Mouse (Mus musculus) left cerebral cortex, postnatal 14 days (tissue): ENCODE data around the gene Rnf220. TPM values are rescaled to one million over a fixed set of nuclear protein-coding genes. Genes with fewer than 3 reads are reported as not detected.
"Not testable (repeated sequence)": the region's sequence is repeated elsewhere in the genome, so short reads cannot be mapped to it uniquely, and the experiment has no call there.

ENCODE experiments used
- DNase-seq, 2 experiments: peaks; one replicate each; pipeline ENCODE4 v3.0.0; 2021 to 2022; ENCODE audit warnings: low spot score in 2 of 2, mixed read lengths in 1 of 2
- intact Hi-C: fragments of 180-260 bp; cut with DNase I; formaldehyde crosslinking; loops from one replicate; pipeline ENCODE4 v1.15.1; 2025
- total RNA-seq, 2 experiments: library from RNA; stranded (reverse); gene quantifications; 2 replicates each; pipeline ENCODE4 v1.2.3; 2021

Rnf220 gene
- total RNA-seq, 2 experiments from 2014 or later, result 138 to 151 TPM

- intact Hi-C loops, result no loop called here
- no peak for DNase-seq
Measured at GRCm38 (mm10) chr4:117261222-117261621, 235.6 kb downstream of the Rnf220 start.

DNA sequence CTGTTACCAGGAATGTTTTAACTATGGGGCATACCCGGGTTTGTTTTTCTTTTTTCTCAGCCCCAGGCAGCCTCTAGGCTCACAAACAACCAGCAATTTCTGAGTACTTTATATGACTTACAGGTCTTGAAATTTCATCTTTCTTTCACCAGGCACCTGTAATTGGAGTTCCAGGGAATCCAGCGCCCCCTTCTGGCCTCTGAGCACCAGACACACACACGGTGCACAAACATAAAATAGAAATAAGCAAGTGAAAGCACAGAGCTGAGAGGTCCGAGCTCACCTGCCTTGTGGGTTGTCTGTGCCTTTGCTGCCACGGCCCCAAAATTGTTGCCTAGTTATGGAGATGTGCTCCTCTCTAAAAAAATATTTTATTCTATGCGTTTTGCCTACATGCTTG lies 236.9 kb downstream of the Rnf220 start:
- DNase-seq, intact Hi-C loops: not testable (repeated sequence)

DNA sequence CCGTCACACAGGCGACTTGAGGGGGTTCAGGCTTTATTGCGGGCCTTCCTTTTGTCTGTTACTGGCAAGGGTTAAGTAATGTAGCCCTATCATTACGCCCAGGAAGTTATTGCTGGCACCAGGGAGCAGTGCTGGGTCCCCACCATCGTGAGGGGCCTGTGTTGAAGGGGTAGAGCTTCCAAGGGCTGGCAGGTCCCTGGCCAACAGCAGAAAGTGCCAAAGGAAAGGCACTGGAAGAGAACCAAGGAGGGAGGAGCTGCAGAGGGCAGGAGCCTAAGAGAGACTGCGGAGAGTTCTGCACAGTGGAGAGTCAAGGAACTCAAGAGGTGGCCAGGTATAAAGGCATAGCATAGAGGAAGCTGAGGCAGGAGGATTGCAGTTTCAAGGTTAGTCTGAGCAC lies 242.2 kb downstream of the Rnf220 start:
- DNase-seq, result no peak
- intact Hi-C loops, result no loop called here

- intact Hi-C loops, result no loop called here
- no peak for DNase-seq
Measured at GRCm38 (mm10) chr4:117254017-117254627, 242.7 kb downstream of the Rnf220 start.

GRCm38 (mm10) chr4:117253218-117254016 lies 243.4 kb downstream of the Rnf220 start:
- intact Hi-C loops, result no loop called here
- no peak for DNase-seq

- no peak for DNase-seq
- intact Hi-C loops, result no loop called here
Measured at GRCm38 (mm10) chr4:117252755-117253154, 244.1 kb downstream of the Rnf220 start.

DNA sequence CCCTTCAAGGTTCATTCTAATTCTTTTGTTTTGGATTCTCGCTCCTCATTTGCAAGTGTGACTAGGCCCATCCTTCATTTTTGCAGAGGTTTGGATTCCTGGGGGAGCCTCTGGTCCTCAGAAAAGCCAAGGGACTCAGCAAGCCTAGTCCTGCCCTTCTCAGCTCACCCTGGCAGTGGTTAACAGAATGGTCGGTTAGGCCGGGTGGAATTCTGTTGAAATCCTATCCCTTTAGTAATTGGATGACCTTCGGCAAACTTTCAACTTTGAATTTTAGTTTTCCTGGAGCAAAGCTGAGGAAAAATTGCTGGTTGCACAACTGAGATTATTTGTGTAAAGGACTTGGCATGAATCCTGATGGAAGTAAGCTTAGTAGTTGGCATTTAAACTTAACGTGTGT lies 244.5 kb downstream of the Rnf220 start:
- intact Hi-C loops, result no loop called here
- DNase-seq, result no peak

DNA sequence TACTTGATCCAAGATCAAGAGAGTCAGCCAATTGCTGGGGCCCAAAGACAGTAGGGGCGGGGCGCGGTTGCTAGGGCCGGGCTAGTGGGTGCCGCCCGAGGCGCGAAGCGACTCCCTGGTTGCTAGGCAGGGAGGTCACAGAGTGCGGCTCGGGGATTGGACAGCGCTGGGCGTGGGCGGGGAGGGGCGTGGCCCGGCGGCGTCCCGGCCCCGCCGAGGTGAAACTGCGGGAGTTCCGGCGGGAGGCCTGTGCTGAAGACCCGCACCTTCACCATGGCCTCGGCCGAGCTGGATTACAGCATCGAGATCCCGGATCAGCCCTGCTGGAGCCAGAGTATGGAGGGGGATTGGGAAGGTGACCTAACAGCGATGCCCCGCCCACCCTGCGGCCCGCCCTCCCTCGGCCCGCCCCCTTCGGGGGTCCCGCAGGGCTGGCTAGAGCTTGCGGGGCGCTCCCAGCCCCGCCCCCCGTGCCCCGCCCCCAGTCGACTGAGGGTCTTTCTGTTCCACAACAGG lies 245.0 kb downstream of the Rnf220 start, which contains the start of the genes Tmem53 and Armh1:
TSS of gene Tmem53 (plus strand) at position 151 of the 516 bp plus-strand sequence.
TSS of gene Armh1 (minus strand) at position 325 of the 516 bp plus-strand sequence.
- intact Hi-C loops, result no loop called here
- DNase-seq, result peak; percentile 65 to 74

DNA sequence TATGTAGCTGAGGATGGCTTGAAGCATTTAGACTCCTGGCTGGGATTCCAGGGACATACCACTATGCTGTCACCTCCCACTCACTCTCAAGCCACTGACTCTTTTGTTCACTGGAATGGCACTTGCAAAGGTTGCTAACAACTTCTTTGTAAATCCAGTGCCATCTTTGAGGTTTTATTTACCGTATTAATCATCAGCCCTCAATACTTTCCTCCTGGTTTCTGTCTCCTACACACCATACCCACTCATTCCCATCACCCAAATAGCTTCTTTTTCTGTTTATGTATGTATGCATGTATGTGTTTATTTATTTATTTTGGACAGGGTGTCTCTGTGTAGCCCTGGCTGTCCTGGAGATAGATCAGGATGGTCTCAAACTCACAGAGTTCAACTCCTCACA lies 245.9 kb downstream of the Rnf220 start:
- intact Hi-C loops, result no loop called here
- DNase-seq, result no peak

DNA sequence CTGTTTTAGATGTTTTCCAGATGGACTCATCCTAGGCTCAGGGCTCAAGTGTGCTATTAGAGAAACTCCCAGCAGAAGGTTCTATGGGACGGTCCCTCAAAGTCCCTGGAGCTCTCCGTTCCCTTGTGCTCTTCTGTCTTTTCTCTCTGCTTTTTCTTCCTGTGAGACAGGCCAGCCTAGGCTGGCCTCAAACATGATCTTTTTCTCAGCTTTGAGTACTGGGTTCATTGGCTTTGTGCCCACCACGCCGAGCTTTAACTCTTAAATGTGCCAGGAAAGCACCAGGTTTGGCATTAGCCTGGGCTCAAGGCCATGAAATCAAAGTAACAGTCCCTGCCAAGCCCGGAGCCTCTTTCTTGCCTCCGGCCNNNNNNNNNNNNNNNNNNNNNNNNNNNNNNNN lies 256.0 kb downstream of the Rnf220 start:
- DNase-seq, result no peak
- intact Hi-C loops, result no loop called here

DNA sequence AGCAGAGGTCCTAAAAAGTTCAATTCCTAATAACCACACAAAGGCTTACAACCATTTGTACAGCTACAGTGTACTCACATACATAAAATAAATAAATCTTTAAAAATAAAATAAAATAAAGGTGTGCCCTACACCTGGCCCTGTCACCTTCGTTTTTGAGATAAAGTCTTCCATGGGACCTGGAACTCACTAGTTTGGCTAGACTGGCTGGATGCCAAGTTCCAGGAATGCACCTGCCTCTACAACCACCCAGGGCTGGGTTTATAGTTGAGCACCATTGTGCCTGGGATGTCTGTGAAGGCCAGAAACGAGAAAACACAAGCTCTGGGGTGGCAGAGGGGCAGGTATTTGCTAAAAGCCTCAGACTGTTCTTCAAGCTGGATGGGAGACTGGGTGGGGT lies 257.7 kb downstream of the Rnf220 start:
- intact Hi-C loops, result no loop called here

GRCm38 (mm10) chr4:117235822-117236221 lies 261.0 kb downstream of the Rnf220 start:
- intact Hi-C loops, result no loop called here
- no peak for DNase-seq

More for the DNA sequence above, 257.7 kb downstream of the Rnf220 start:
- no peak for DNase-seq

GRCm38 (mm10) chr4:117234166-117234741 lies 262.6 kb downstream of the Rnf220 start:
- intact Hi-C loops, result no loop called here
- DNase-seq, result no peak

- intact Hi-C loops, result no loop called here
- no peak for DNase-seq
Measured at GRCm38 (mm10) chr4:117231208-117231607, 265.6 kb downstream of the Rnf220 start.

DNA sequence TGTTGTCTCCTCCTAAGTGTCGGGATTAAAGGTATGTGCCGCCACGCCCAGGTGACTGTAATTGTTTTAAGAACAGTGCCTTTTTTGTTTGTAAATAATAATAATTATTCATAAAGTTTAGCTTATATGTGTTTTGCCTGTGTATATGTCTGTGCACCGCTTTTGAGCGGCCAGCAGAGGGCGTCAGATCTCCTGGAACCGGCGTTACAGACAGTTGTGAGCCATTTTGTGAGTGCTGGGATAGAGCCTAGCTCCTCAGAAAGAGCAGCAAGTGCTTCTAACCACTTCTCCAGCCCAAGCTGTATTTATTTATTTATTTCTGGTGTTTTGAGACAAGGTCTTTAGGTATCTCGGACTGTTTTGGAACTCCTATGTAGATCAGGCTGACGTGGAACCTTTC lies 266.5 kb downstream of the Rnf220 start:
- intact Hi-C loops, result no loop called here

DNA sequence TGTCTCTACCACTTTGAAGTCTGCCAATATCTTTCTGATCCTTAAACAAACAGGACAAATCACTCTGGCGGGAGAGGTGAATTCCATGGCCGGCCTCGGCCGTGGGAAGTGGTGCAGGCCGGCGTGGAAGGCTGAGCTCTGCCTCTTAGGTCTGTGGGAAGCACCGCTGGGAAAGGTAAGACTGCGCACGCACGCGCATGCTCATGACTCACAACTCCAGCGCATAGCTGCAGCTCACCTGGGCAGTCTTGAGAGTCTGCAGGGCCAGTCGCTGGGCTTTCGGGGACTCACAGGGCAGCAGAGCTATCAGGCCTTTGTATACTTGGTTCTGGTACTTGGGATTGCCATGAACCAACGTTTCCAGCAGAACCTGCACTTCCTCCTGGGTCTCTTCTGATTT lies 267.3 kb downstream of the Rnf220 start:
- DNase-seq, result no peak
- intact Hi-C loops, result no loop called here

More for the DNA sequence above, 266.5 kb downstream of the Rnf220 start:
- no peak for DNase-seq

DNA sequence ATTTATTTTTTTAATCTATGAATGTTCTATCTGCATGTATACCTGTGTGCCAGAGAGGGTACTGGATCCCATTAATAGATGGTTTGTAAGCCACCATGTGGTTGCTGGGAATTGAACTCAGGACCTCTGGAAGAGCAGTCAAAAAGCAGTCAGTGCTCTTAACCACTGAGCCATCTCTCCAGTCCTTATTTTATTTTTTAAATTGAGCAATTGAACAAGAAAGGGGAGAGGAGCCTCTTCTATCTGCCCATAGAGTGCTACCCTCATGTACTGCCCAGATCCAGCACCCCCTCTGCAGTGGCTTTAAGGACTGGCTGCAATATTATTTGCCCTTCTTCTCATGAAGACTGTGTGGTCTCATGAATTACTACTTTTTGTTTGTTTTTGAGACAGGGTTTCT lies 271.6 kb downstream of the Rnf220 start:
- no peak for DNase-seq
- intact Hi-C loops, result no loop called here

- intact Hi-C loops, result no loop called here
- DNase-seq, result no peak
Measured at GRCm38 (mm10) chr4:117224122-117224521, 272.7 kb downstream of the Rnf220 start.

GRCm38 (mm10) chr4:117223001-117223400 lies 273.9 kb downstream of the Rnf220 start:
- intact Hi-C loops, result no loop called here
- no peak for DNase-seq

DNA sequence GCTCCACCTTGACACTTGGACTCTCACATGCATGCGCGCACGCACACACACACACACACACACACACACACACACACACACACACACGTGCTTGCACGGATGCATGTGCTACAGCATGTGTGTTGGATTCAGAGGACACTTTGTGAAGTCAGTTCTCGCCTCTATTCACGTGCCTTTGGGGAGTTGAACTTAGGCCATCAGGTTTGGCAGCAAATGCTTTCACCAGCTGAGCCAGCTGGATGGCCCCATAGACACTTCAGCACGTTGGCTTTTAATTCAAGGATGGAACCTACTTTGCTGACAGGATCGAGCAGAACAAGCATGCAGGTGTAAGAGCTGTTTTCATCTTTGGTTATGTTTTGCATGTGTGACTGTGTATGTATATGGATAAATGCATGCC lies 275.0 kb downstream of the Rnf220 start:
- no peak for DNase-seq
- intact Hi-C loops, result no loop called here
